Mouse (Mus musculus): ENCODE measurements around the gene Tmem265.
A peak's percentile ranks its signal among the peaks of the same experiment; 100 is the strongest.

The Tmem265 gene

GRCm38 (mm10) chr7:127588901-127589300, 27.7 kb downstream of the Tmem265 start:
- peak in 1 of 2 experiments; percentile 22 for DNase-seq

GRCm38 (mm10) chr7:127589637-127590036, 28.4 kb downstream of the Tmem265 start:
- peak in 1 of 2 experiments; percentile 31 for DNase-seq

GRCm38 (mm10) chr7:127591108-127591507, 29.9 kb downstream of the Tmem265 start:
- DNase-seq, result no peak

GRCm38 (mm10) chr7:127592575-127592974, 31.4 kb downstream of the Tmem265 start:
- DNase-seq, result peak in 1 of 2 experiments; percentile 38

DNA sequence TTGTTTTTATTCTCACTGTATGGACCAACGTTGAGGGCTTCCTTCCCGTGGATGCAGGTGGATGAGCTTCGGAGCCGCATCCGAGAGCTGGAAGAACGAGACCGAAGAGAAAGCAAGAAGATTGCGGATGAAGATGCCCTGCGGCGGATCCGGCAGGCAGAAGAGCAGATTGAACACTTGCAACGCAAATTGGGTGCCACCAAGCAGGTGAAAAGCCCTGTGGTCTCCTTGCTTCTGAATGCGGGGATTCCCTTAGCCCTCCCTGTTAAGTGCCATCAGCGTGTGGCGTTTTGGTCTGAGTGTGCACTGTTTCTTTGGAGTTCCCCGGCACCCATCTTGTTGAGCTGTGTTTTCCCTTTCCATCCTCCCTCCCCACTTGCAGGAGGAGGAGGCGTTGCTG, 35.6 kb downstream of the Tmem265 start:
- DNase-seq, result no peak

DNA sequence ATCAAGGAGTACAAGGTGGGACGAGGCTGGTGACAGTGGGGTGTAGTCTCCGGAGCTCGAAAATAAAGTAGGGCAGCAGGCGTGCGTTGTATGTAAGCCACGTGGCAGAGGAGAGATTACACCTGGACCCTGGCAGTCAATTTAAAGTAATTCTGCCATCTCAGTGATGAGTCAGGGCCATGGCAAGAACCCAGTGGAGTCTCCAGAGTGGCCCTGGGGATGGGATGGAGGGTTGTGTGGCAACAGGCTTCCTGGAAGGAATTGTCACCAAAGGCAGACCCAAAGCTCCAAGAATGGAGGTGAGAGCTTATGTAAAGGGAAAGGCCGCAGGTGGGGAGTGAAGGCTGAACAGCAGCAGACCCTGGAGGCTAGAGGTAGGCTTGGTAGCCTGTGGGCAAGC, 39.4 kb downstream of the Tmem265 start:
- no peak for DNase-seq

- DNase-seq, result no peak
These were observed 40.5 kb downstream of the Tmem265 start for GRCm38 (mm10) chr7:127601735-127602134.

DNA sequence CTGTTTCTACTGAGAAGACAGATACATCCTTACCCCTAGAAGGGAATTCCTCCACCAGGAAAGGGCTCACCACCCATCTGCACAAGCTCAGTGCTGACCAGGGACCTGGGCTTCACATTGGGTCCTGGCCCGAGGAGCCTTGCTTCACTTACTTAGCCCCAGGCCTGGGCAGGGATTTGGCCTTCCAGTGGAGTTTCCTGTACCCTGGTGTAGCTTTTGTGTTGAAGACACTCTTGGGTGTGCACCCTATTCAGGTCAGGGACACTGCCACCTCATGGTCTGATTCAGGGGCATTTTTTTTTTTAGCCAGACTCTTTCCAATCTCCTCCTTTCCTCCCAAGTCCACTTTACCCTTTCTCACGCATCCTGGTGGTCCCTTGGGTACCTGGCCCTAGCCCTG, 41.7 kb downstream of the Tmem265 start:
- DNase-seq, result no peak

GRCm38 (mm10) chr7:127604256-127604655, 43.1 kb downstream of the Tmem265 start:
- DNase-seq, result no peak

DNA sequence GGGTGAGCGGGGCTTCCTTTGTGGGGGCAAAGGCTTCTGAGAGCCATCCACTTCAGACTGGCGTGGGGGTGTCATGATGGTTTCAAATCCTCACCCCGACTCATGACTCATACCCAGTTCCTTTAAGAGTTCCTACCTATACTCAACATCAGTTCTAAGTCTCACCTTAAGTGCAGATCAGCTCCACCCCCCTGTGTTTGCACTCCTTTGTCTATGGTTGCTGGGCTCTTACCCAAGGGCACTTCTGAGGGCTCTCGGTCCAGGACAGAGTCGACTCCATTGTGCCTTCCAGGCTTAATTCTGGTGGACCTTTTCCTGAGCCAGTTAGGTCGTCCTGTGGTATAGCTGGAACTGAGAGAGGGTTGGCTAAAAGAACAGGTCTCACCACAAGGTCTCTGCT, 46.0 kb downstream of the Tmem265 start:
- no peak for DNase-seq

DNA sequence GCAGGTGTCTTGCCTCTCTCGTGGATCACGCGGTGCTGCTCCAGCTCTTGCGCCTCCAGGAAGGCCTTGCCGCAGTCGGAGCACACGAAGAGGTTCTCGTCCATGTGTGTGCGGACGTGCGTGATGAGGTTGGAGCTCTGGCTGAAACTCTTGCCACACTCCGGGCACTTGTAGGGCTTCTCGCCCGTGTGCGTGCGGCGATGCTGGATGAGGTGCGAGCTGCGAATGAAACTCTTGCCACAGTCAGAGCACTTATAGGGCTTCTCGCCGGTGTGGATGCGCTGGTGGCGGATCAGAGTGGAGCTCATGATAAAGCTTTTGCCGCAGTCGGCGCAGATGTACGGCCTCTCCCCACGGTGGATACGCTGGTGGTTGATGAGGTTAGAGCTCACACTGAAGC, 49.8 kb downstream of the Tmem265 start:
- DNase-seq, result no peak

- DNase-seq, result no peak
These were observed 50.4 kb downstream of the Tmem265 start for GRCm38 (mm10) chr7:127611561-127611960.

GRCm38 (mm10) chr7:127613501-127613900, 52.3 kb downstream of the Tmem265 start:
- peak; percentile 40 to 65 for DNase-seq

- DNase-seq, result peak in 1 of 2 experiments; percentile 46
These were observed 52.9 kb downstream of the Tmem265 start for GRCm38 (mm10) chr7:127614091-127614490.

- peak; percentile 71 to 90 for DNase-seq
These were observed 53.3 kb downstream of the Tmem265 start for GRCm38 (mm10) chr7:127614511-127614890.

GRCm38 (mm10) chr7:127614891-127615843, 54.0 kb downstream of the Tmem265 start, which contains the start of gene Zfp629:
TSS of gene Zfp629 (minus strand) at chr7:127615797.
- peak; percentile 76 to 87 for DNase-seq

DNA sequence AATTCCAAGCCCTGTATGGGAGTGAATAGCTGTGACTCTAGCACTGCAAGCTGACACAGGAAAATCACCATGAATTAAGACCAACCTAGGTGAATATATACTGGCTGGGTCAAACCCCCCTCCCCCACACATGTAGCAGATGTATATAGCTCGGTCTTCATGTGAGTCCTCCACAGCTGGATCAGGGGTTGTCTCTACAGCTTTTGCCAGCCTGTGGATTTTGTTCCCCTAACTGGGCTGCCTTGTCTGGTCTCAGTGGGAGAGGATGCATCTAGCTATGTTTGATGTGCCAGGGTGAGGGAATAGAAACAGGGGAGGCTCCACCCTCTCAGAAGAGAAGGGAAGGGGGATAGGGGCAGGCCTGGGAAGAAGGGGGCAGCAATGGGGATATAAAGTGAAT, 55.1 kb downstream of the Tmem265 start:
- DNase-seq, result peak in 1 of 2 experiments; percentile 37

Data from kidney, postnatal 25 days (tissue).